Mouse (Mus musculus): ENCODE measurements at regions not wholly inside any gene's neighbourhood (a gene's known extent, or its start where the extent isn't known, plus 50 kb on each side); places are given as distances from the start of the nearest gene placed in this dataset.
A peak's percentile ranks its signal among the peaks of the same experiment; 100 is the strongest.

- H3K27me3 ChIP-seq (ENCODE audit: control insufficient read depth, insufficient read depth, low read length, poor library complexity, severe bottlenecking) = no peaks in the 10 kb centered on the region
- no peaks in the 10 kb centered on the region for H3K36me3 ChIP-seq (ENCODE audit: control insufficient read depth, insufficient read depth, low read length, poor library complexity, severe bottlenecking)
- no peak for DNase-seq (ENCODE audit: low read depth, low spot score)
Observed at GRCm38 (mm10) chr8:126682817-126683554, 89.2 kb upstream of the Irf2bp2 start.

- Histone ChIP-seq H3K36me3 (ENCODE audit: control insufficient read depth, insufficient read depth, low read length, poor library complexity, severe bottlenecking) (no peaks in the 10 kb centered on the region), H3K27me3 (ENCODE audit: control insufficient read depth, insufficient read depth, low read length, poor library complexity, severe bottlenecking) (no peaks in the 10 kb centered on the region)
- no peak for DNase-seq (ENCODE audit: low read depth, low spot score)
Observed at GRCm38 (mm10) chr8:126681948-126682651, 88.3 kb upstream of the Irf2bp2 start.

GRCm38 (mm10) chr8:126678004-126678751 is 84.4 kb upstream of the Irf2bp2 start:
- Histone ChIP-seq H3K36me3 (ENCODE audit: control insufficient read depth, insufficient read depth, low read length, poor library complexity, severe bottlenecking) (no peaks in the 10 kb centered on the region), H3K27me3 (ENCODE audit: control insufficient read depth, insufficient read depth, low read length, poor library complexity, severe bottlenecking) (no peaks in the 10 kb centered on the region)
- no peak for DNase-seq (ENCODE audit: low read depth, low spot score)

GRCm38 (mm10) chr8:126675153-126675552 is 81.4 kb upstream of the Irf2bp2 start:
- no peak for DNase-seq (ENCODE audit: low read depth, low spot score)
- no peaks in the 10 kb centered on the region for H3K27me3 ChIP-seq (ENCODE audit: control insufficient read depth, insufficient read depth, low read length, poor library complexity, severe bottlenecking)
- H3K36me3 ChIP-seq (ENCODE audit: control insufficient read depth, insufficient read depth, low read length, poor library complexity, severe bottlenecking) = no peaks in the 10 kb centered on the region

GRCm38 (mm10) chr8:126673038-126673740 is 79.4 kb upstream of the Irf2bp2 start:
- DNase-seq (ENCODE audit: low read depth, low spot score) = no peak
- no peaks in the 10 kb centered on the region for H3K27me3 ChIP-seq (ENCODE audit: control insufficient read depth, insufficient read depth, low read length, poor library complexity, severe bottlenecking)
- no peaks in the 10 kb centered on the region; the same call in 1 of the 2 replicates for H3K36me3 ChIP-seq (ENCODE audit: control insufficient read depth, insufficient read depth, low read length, poor library complexity, severe bottlenecking)

GRCm38 (mm10) chr8:126671594-126671993 is 77.8 kb upstream of the Irf2bp2 start:
- H3K27me3 ChIP-seq (ENCODE audit: control insufficient read depth, insufficient read depth, low read length, poor library complexity, severe bottlenecking) = no peaks in the 10 kb centered on the region
- no peak for DNase-seq (ENCODE audit: low read depth, low spot score)
- H3K36me3 ChIP-seq (ENCODE audit: control insufficient read depth, insufficient read depth, low read length, poor library complexity, severe bottlenecking) = no peaks in the 10 kb centered on the region; the same call in 1 of the 2 replicates

GRCm38 (mm10) chr8:126669919-126670318 is 76.1 kb upstream of the Irf2bp2 start:
- Histone ChIP-seq H3K27me3 (ENCODE audit: control insufficient read depth, insufficient read depth, low read length, poor library complexity, severe bottlenecking) (no peaks in the 10 kb centered on the region), H3K36me3 (ENCODE audit: control insufficient read depth, insufficient read depth, low read length, poor library complexity, severe bottlenecking) (no peaks in the 10 kb centered on the region; the same call in 1 of the 2 replicates)
- no peak for DNase-seq (ENCODE audit: low read depth, low spot score)

- Histone ChIP-seq H3K27me3 (ENCODE audit: control insufficient read depth, insufficient read depth, low read length, poor library complexity, severe bottlenecking) (no peaks in the 10 kb centered on the region), H3K36me3 (ENCODE audit: control insufficient read depth, insufficient read depth, low read length, poor library complexity, severe bottlenecking) (no peaks in the 10 kb centered on the region; the same call in 1 of the 2 replicates)
- no peak for DNase-seq (ENCODE audit: low read depth, low spot score)
Observed at GRCm38 (mm10) chr8:126669154-126669553, 75.4 kb upstream of the Irf2bp2 start.

GRCm38 (mm10) chr8:126668657-126669025 is 74.9 kb upstream of the Irf2bp2 start:
- DNase-seq (ENCODE audit: low read depth, low spot score) = no peak
- Histone ChIP-seq H3K27me3 (ENCODE audit: control insufficient read depth, insufficient read depth, low read length, poor library complexity, severe bottlenecking) (no peaks in the 10 kb centered on the region), H3K36me3 (ENCODE audit: control insufficient read depth, insufficient read depth, low read length, poor library complexity, severe bottlenecking) (no peaks in the 10 kb centered on the region; the same call in 1 of the 2 replicates)

- Histone ChIP-seq H3K27me3 (ENCODE audit: control insufficient read depth, insufficient read depth, low read length, poor library complexity, severe bottlenecking) (no peaks in the 10 kb centered on the region), H3K36me3 (ENCODE audit: control insufficient read depth, insufficient read depth, low read length, poor library complexity, severe bottlenecking) (no peaks in the 10 kb centered on the region; the same call in 1 of the 2 replicates)
- no peak for DNase-seq (ENCODE audit: low read depth, low spot score)
Observed at GRCm38 (mm10) chr8:126667721-126668656, 74.2 kb upstream of the Irf2bp2 start.

GRCm38 (mm10) chr8:126667086-126667720 is 73.4 kb upstream of the Irf2bp2 start:
- H3K36me3 ChIP-seq (ENCODE audit: control insufficient read depth, insufficient read depth, low read length, poor library complexity, severe bottlenecking) = no peaks in the 10 kb centered on the region; the same call in 1 of the 2 replicates
- H3K27me3 ChIP-seq (ENCODE audit: control insufficient read depth, insufficient read depth, low read length, poor library complexity, severe bottlenecking) = no peaks in the 10 kb centered on the region
- DNase-seq (ENCODE audit: low read depth, low spot score) = no peak

- Histone ChIP-seq H3K36me3 (ENCODE audit: control insufficient read depth, insufficient read depth, low read length, poor library complexity, severe bottlenecking) (no peaks in the 10 kb centered on the region; the same call in 1 of the 2 replicates), H3K27me3 (ENCODE audit: control insufficient read depth, insufficient read depth, low read length, poor library complexity, severe bottlenecking) (no peaks in the 10 kb centered on the region)
- peak; percentile 92 for DNase-seq (ENCODE audit: low read depth, low spot score)
Observed at GRCm38 (mm10) chr8:126666327-126667085, 72.7 kb upstream of the Irf2bp2 start.

Data from splenic B cell, adult 2 months (primary cell).